In genomic region chr13:99125946-99126345, GRCm38 (mm10) we compare ENCODE assay signal across 12 mouse cellular contexts. TPM values are rescaled to one million over a fixed set of nuclear protein-coding genes. Genes with fewer than 3 reads are reported as not detected.
DNase-seq lines count a peak whose midpoint lies in the region; ATAC-seq and TF ChIP-seq lines count a peak whose summit lies in the region.
"Had no signal": no experiment of that assay in that cellular context is flagged by ENCODE, and none has a peak within 500 bp of the region (broad histone marks: within the 10 kb centered on the region; RNA-seq: fewer than 3 reads in every experiment).

No protein-coding gene starts in this region.

- ATAC-seq in forebrain, postnatal 0 days: no peak
- no peak for ATAC-seq in forebrain, embryonic 12.5 days (ENCODE audit: low FRiP score)
- ATAC-seq in liver, embryonic 14.5 days (ENCODE audit: insufficient read depth): no peak
- no peak for ATAC-seq in liver, embryonic 11.5 days (replicated peaks; ENCODE audit: low FRiP score)
- ATAC-seq in megakaryocyte, adult 5-6 weeks (ENCODE audit: poor library complexity, severe bottlenecking): peak; percentile 69

- no peak overlapping the region for H3K4me2 ChIP-seq in forebrain, postnatal 0 days (ENCODE audit: low read depth)
- H3K4me2 ChIP-seq in forebrain, embryonic 12.5 days: no peak overlapping the region
- no peak overlapping the region for H3K4me2 ChIP-seq in liver, embryonic 14.5 days (ENCODE audit: low read depth)
- no peak overlapping the region for H3K4me2 ChIP-seq in liver, embryonic 11.5 days
- H3K4me2 ChIP-seq: liver, embryonic 15.5 days had no signal

- H3K4me3 ChIP-seq in forebrain, postnatal 0 days (ENCODE audit: low read depth, low read length): no peak overlapping the region
- no peak overlapping the region for H3K4me3 ChIP-seq in forebrain, embryonic 12.5 days (replicated peaks)
- H3K4me3 ChIP-seq in liver, embryonic 14.5 days (ENCODE audit: insufficient read depth in 1 of 2, low read depth in 2 of 2, low read length in 2 of 2): no peak overlapping the region
- no peak overlapping the region for H3K4me3 ChIP-seq in liver, embryonic 11.5 days (ENCODE audit: low read depth, low read length)
- H3K4me3 ChIP-seq: liver, embryonic 15.5 days had no signal

- no peaks in the 10 kb centered on the region for H3K36me3 ChIP-seq in forebrain, postnatal 0 days (ENCODE audit: insufficient read depth)
- no peaks in the 10 kb centered on the region for H3K36me3 ChIP-seq in forebrain, embryonic 12.5 days (replicated peaks)
- H3K36me3 ChIP-seq in liver, embryonic 14.5 days (replicated peaks; ENCODE audit: control insufficient read depth, insufficient read depth, low read depth): no peaks in the 10 kb centered on the region
- no peaks in the 10 kb centered on the region for H3K36me3 ChIP-seq in liver, embryonic 11.5 days (ENCODE audit: control insufficient read depth, insufficient read depth, low read length)
- H3K36me3 ChIP-seq: liver, embryonic 15.5 days had no signal

- H3K9me3 ChIP-seq in forebrain, postnatal 0 days (ENCODE audit: low read length): no peaks in the 10 kb centered on the region
- H3K9me3 ChIP-seq in forebrain, embryonic 12.5 days: no peaks in the 10 kb centered on the region
- no peaks in the 10 kb centered on the region for H3K9me3 ChIP-seq in liver, embryonic 14.5 days (ENCODE audit: control insufficient read depth, low read length)
- no peaks in the 10 kb centered on the region for H3K9me3 ChIP-seq in liver, embryonic 11.5 days (ENCODE audit: control insufficient read depth, low read length)
- H3K9me3 ChIP-seq: liver, embryonic 15.5 days had no signal

- no peak for TF ChIP-seq EP300 in liver, embryonic 14.5 days (IDR thresholded peaks at IDR 0.05; ENCODE audit: low read depth)

- no peaks in the 10 kb centered on the region for H3K27me3 ChIP-seq in forebrain, postnatal 0 days (ENCODE audit: insufficient read depth, low read length)
- H3K27me3 ChIP-seq in forebrain, embryonic 12.5 days: no peaks in the 10 kb centered on the region
- H3K27me3 ChIP-seq in liver, embryonic 14.5 days (ENCODE audit: control insufficient read depth, insufficient read depth, low read length): no peaks in the 10 kb centered on the region
- no peaks in the 10 kb centered on the region for H3K27me3 ChIP-seq in liver, embryonic 11.5 days (replicated peaks; ENCODE audit: control insufficient read depth, insufficient read depth, low read length)
- H3K27me3 ChIP-seq: liver, embryonic 15.5 days had no signal

- WGBS in forebrain, postnatal 0 days: 50% methylated on average over 1 of the region's 1 CpGs
- WGBS in forebrain, embryonic 12.5 days: 56% methylated on average over 1 of the region's 1 CpGs
- 57% methylated on average over 1 of the region's 1 CpGs for WGBS in liver, embryonic 14.5 days (ENCODE audit: insufficient replicate concordance)
- WGBS in liver, embryonic 11.5 days: 49% methylated on average over 1 of the region's 1 CpGs

- no peak for DNase-seq in forebrain, postnatal 0 days
- no peak for DNase-seq in liver, embryonic 14.5 days (ENCODE audit: low read depth in 3 of 3, low spot score in 3 of 3)
- DNase-seq in liver, embryonic 11.5 days (ENCODE audit: low spot score): no peak
- peak; percentile 18 for DNase-seq in ES-CJ7 (ENCODE audit: low read depth, low spot score)
- no peak for DNase-seq in gastrocnemius, postnatal 4 days (ENCODE audit: low spot score in 2 of 2)
- no peak for DNase-seq in heart, adult 18-20 months
- DNase-seq: adrenal gland, postnatal 36 days; right cerebral cortex, postnatal 14 days; thymus, adult 18-20 months had no signal

- H3K27ac ChIP-seq in forebrain, postnatal 0 days (ENCODE audit: low read depth, low read length): no peak overlapping the region
- no peak overlapping the region for H3K27ac ChIP-seq in forebrain, embryonic 12.5 days
- H3K27ac ChIP-seq in liver, embryonic 14.5 days: no peak overlapping the region
- no peak overlapping the region for H3K27ac ChIP-seq in liver, embryonic 11.5 days (ENCODE audit: low read depth, low read length)
- H3K27ac ChIP-seq: liver, embryonic 15.5 days had no signal

- H3K9ac ChIP-seq in forebrain, postnatal 0 days: no peak overlapping the region
- H3K9ac ChIP-seq in forebrain, embryonic 12.5 days: no peak overlapping the region
- H3K9ac ChIP-seq in liver, embryonic 14.5 days (replicated peaks): no peak overlapping the region
- H3K9ac ChIP-seq in liver, embryonic 11.5 days (ENCODE audit: low read depth, low read length): no peak overlapping the region
- H3K9ac ChIP-seq: liver, embryonic 15.5 days had no signal

- H3K4me1 ChIP-seq in forebrain, postnatal 0 days (ENCODE audit: insufficient read depth): peaks cover 3% of the 10 kb centered on the region; the same call in 1 of the 2 replicates
- H3K4me1 ChIP-seq in forebrain, embryonic 12.5 days: no peaks in the 10 kb centered on the region
- H3K4me1 ChIP-seq in liver, embryonic 14.5 days (replicated peaks; ENCODE audit: control insufficient read depth in 2 of 2, insufficient read depth in 2 of 2, low read length in 1 of 2): peaks cover 7 to 14% of the 10 kb centered on the region in 2 experiments
- H3K4me1 ChIP-seq in liver, embryonic 11.5 days (replicated peaks; ENCODE audit: control insufficient read depth, insufficient read depth, low read length): peaks cover 6% of the 10 kb centered on the region

- TF ChIP-seq CTCF in forebrain, postnatal 0 days (IDR thresholded peaks at IDR 0.05; ENCODE audit: low read depth): peak; percentile 58
- peak; percentile 73 for TF ChIP-seq CTCF in liver, embryonic 14.5 days (IDR thresholded peaks at IDR 0.05; ENCODE audit: low read depth)

RNA-seq across cellular contexts. Expression of gene Zfp366, which starts 58.7 kb away (rescaled TPM):
- 1.8 and 3.0 TPM in 2 replicates for total RNA-seq in forebrain, postnatal 0 days (2014; rRNA removed)
- polyA plus RNA-seq in forebrain, postnatal 0 days (2015; fragmentation: Nextera tagmentation; extraction: Ambion mirVana): 0.41 and 0.47 TPM in 2 replicates
- polyA plus RNA-seq in forebrain, embryonic 12.5 days (2016; fragmentation: Nextera tagmentation; extraction: Ambion mirVana): 0.45 and 0.46 TPM in 2 replicates
- 0.46 and 0.56 TPM in 2 replicates for polyA plus RNA-seq in liver, embryonic 14.5 days (2012; rRNA removed)
- 0.23 and 0.28 TPM in 2 replicates for polyA plus RNA-seq in liver, embryonic 14.5 days (2014; fragmentation: Nextera tagmentation; extraction: Ambion mirVana)
- 0.51 and 0.69 TPM in 2 replicates for polyA plus RNA-seq in liver, embryonic 11.5 days (2014; fragmentation: Nextera tagmentation; extraction: Ambion mirVana)
- total RNA-seq in megakaryocyte, adult 5-6 weeks (2015): 0.21 and 0.69 TPM in 2 replicates
- total RNA-seq in megakaryocyte, adult 5-6 weeks (2017): 0.04 and 0.08 TPM in 2 replicates
- 1 to 10 TPM; 6.0 to 6.4 TPM for total RNA-seq in gastrocnemius, postnatal 4 days (2021)
- 10 to 100 TPM; 14.1 to 14.9 TPM for total RNA-seq in heart, adult 18-20 months (2021)
